Mouse (Mus musculus) testis, adult 2 months (tissue): ENCODE data around the gene Akap17b. TPM values are rescaled to one million over a fixed set of nuclear protein-coding genes. Genes with fewer than 3 reads are reported as not detected.
A peak's percentile ranks its signal among the peaks of the same experiment; 100 is the strongest.

Experiments
- H3K27ac ChIP-seq: fragments of 200-500 bp; 2 replicates; pipeline ENCODE4 v1.5.1; 2012; ENCODE audit warnings: low read depth, low read length; ENCODE audit not compliant: control insufficient read depth, insufficient read depth
- H3K27me3 ChIP-seq: fragments of 200-500 bp; 2 replicates; pipeline ENCODE4 v1.6.1; 2012; ENCODE audit warnings: mild to moderate bottlenecking, low read length, moderate library complexity; ENCODE audit not compliant: control insufficient read depth, insufficient read depth
- H3K36me3 ChIP-seq: fragments of 200-500 bp; 2 replicates; pipeline ENCODE4 v1.6.1; 2012; ENCODE audit warnings: mild to moderate bottlenecking, low read length; ENCODE audit not compliant: control insufficient read depth, insufficient read depth
- H3K4me1 ChIP-seq: fragments of 200-500 bp; 2 replicates; pipeline ENCODE4 v1.6.1; 2012; ENCODE audit warnings: low read length; ENCODE audit not compliant: control insufficient read depth, insufficient read depth
- H3K4me3 ChIP-seq: fragments of 200-500 bp; 2 replicates; pipeline ENCODE4 v1.5.1; 2012; ENCODE audit warnings: low read depth, mild to moderate bottlenecking, low read length, moderate library complexity, mixed read lengths; ENCODE audit not compliant: control insufficient read depth
- CTCF ChIP-seq: fragments of 200-500 bp; IDR thresholded peaks from 2 replicates; pipeline ENCODE4 v1.5.1; 2012; ENCODE audit warnings: low read depth, mild to moderate bottlenecking, inconsistent platforms, low read length, moderate library complexity; ENCODE audit not compliant: control insufficient read depth, insufficient read depth, insufficient replicate concordance
- POLR2A ChIP-seq: fragments of 200-500 bp; IDR thresholded peaks from 2 replicates; pipeline ENCODE4 v1.6.1; 2012; ENCODE audit warnings: low read depth, mild to moderate bottlenecking, inconsistent platforms, low read length, moderate library complexity; ENCODE audit not compliant: control insufficient read depth
- polyA plus RNA-seq: library from polyadenylated mRNA; depleted of rRNA; stranded (reverse); fragments of >200 nt; gene quantifications from 2 replicates; pipeline ENCODE4 v1.2.3, GENCODE M21; 2012; rRNA removed

The Akap17b gene
- polyA plus RNA-seq, 1 experiment = 1.3 TPM

DNA sequence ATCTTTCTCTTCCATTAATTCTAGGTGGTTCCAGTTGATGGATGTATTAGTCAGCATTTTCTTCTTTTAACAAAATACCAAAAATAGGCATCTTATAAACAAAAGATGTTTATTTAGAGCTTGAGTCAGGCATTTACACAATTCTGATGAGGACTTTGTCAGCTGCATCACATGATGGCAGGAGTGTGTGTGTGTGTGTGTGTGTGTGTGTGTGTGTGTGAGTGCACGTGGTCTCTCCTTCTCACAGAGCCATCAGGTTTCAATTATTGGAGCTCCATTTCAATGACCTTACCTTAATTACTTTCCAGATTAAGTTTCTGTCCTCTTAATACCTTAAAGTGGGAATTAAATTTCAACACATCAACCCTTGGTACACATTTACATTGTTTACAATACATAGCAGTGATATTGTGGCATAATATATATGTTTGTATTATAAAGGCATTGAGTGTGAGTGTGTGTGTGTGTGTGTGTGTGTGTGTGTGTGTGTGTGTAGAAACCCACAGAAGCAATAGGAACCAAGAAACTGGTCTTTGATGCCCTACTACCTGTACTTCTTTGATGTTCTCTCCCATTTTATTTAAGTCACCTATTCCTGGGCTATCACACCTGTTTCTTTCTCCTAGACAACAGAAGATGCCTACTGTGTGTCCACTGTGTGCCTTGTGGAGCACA lies 58.4 kb downstream of the Akap17b start:
- no peak for TF ChIP-seq CTCF

DNA sequence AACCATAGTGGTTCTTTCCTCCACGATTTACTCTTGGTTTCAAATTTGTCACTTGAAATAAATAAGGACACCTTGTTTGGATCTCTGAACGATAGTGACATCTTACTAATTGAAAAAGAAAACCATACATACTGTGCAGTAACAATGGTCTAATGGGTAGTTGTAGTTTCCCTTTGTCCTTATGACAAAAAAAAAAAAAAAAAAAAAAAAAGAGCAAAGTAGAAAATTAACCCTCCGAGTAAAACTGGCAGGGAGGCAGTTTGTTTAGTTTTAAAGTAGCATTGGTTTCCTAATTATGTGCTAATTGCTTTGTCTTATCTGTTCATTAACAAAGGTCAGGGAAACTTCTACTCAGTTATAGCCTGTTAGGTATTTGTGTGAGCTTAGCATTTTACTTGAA lies 83.1 kb downstream of the Akap17b start:
- Histone ChIP-seq H3K4me3 (no peak overlapping the region), H3K4me1 (no peaks in the 10 kb centered on the region), H3K36me3 (no peaks in the 10 kb centered on the region), H3K27me3 (no peaks in the 10 kb centered on the region), H3K27ac (no peak overlapping the region)
- TF ChIP-seq POLR2A (no peak), CTCF (no peak)

More for the DNA sequence above, 58.4 kb downstream of the Akap17b start:
- no peak overlapping the region for H3K4me3 ChIP-seq
- H3K27me3 ChIP-seq = no peaks in the 10 kb centered on the region
- no peaks in the 10 kb centered on the region for H3K4me1 ChIP-seq
- H3K36me3 ChIP-seq = no peaks in the 10 kb centered on the region
- H3K27ac ChIP-seq = no peak overlapping the region

DNA sequence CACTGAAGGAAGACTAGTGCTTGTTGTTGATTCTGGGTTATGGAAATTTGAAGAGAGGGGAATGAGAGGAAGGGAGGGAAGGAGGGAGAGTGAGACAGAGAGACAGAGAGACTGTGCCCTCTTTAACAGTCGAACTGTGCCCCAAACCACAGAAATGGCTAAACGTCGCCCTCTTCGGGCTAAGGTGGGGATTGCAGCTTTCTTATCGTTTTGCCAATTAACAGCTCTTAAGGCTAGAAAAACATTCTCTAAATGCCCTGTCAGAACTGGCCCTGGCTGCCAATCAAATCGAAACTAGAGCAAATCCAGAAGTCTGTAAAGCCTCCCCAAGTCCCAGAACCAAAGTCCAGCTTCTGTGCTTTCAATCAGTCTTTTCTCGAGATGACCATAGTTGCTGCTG lies 83.5 kb downstream of the Akap17b start:
- Histone ChIP-seq H3K36me3 (no peaks in the 10 kb centered on the region), H3K4me1 (no peaks in the 10 kb centered on the region), H3K4me3 (no peak overlapping the region), H3K27ac (peak overlapping the region; percentile 39; the same call in 1 of the 2 replicates), H3K27me3 (no peaks in the 10 kb centered on the region)
- TF ChIP-seq POLR2A = no peak
- peak; percentile 32; the same call in 1 of the 2 replicates for TF ChIP-seq CTCF

DNA sequence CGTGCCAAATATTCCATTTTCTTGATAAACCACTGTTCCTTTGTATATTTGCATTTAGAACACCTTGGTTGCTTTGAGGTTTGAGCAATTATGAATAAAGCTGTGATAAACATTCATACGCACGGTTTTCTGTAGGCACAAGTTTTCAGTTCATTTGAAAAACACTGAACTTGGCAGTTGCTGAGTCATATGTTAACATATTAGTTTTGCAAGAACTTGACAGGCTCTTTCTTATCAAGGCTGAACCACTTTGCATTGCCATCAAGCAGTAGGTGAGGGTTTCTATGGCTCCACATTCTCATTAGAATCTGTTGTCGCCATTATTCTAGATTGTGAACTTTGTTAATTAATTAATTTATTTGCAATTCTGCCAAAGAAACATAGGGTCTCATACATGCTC lies 85.0 kb downstream of the Akap17b start:
- Histone ChIP-seq H3K4me1 (no peaks in the 10 kb centered on the region), H3K27ac (no peak overlapping the region), H3K4me3 (no peak overlapping the region), H3K27me3 (no peaks in the 10 kb centered on the region), H3K36me3 (no peaks in the 10 kb centered on the region)
- TF ChIP-seq POLR2A = no peak
- TF ChIP-seq CTCF = no peak

Other genes starting within 250 kb of the Akap17b start
- 3.7 and 5.1 TPM in 2 replicates for gene Gm6268, start 244.1 kb downstream of the Akap17b start, polyA plus RNA-seq
- 29.3 and 54.0 TPM in 2 replicates for gene Gm14569, start 153.6 kb downstream of the Akap17b start, polyA plus RNA-seq
- gene Pgrmc1, start 47.2 kb downstream of the Akap17b start, polyA plus RNA-seq = 50.7 and 51.3 TPM in 2 replicates
- 2.7 and 2.8 TPM in 2 replicates for gene Slc25a43, start 98.3 kb upstream of the Akap17b start, polyA plus RNA-seq
- gene Slc25a5, start 150.3 kb upstream of the Akap17b start, polyA plus RNA-seq = 62.9 and 65.1 TPM in 2 replicates
- gene Ube2a, start 228.5 kb upstream of the Akap17b start, polyA plus RNA-seq = 20.6 and 25.4 TPM in 2 replicates
- 3.7 and 4.7 TPM in 2 replicates for gene C330007P06Rik, start 228.7 kb upstream of the Akap17b start, polyA plus RNA-seq